Mouse (Mus musculus) brain, embryonic 14.5 days (tissue): ENCODE data around the gene Klrb1f. TPM values are rescaled to one million over a fixed set of nuclear protein-coding genes. Genes with fewer than 3 reads are reported as not detected.

Experiments used
- DNase-seq: peaks from one replicate; pipeline ENCODE4 v3.0.0-alpha.2; 2011; ENCODE audit warnings: low read depth
- CTCF ChIP-seq: fragments of 200-500 bp; IDR thresholded peaks from 2 replicates; pipeline ENCODE4 v1.5.1; 2012; ENCODE audit warnings: inconsistent platforms, mild to moderate bottlenecking, moderate library complexity, borderline replicate concordance; ENCODE audit not compliant: insufficient read depth, insufficient read length; ENCODE audit errors: extremely low read depth
- POLR2A ChIP-seq: fragments of 200-500 bp; IDR thresholded peaks from 2 replicates; pipeline ENCODE4 v1.6.1; 2012; ENCODE audit warnings: mild to moderate bottlenecking, inconsistent platforms, borderline replicate concordance; ENCODE audit not compliant: poor library complexity, insufficient read depth, insufficient read length, severe bottlenecking; ENCODE audit errors: extremely low read depth
- polyA plus RNA-seq: library from polyadenylated mRNA; depleted of rRNA; stranded (reverse); fragments of >200 nt; gene quantifications from 2 replicates; pipeline ENCODE4 v1.2.3, GENCODE M21; 2012

Gene Klrb1f
- polyA plus RNA-seq, 1 experiment, result 0.15 TPM

- no peak for DNase-seq
- no peak for TF ChIP-seq POLR2A
- no peak for TF ChIP-seq CTCF
Observed at GRCm38 (mm10) chr6:129030175-129030824, 15.4 kb upstream of the Klrb1f start.

- no peak for DNase-seq
- no peak for TF ChIP-seq POLR2A
Observed at GRCm38 (mm10) chr6:129030964-129031363, 14.7 kb upstream of the Klrb1f start.

GRCm38 (mm10) chr6:129033397-129033796, 12.3 kb upstream of the Klrb1f start:
- TF ChIP-seq CTCF (peak; percentile 29; the same call in 1 of the 2 replicates), POLR2A (no peak)
- peak; percentile 27 for DNase-seq

- TF ChIP-seq CTCF (no peak), POLR2A (no peak)
- no peak for DNase-seq
Observed at GRCm38 (mm10) chr6:129035017-129035416, 10.7 kb upstream of the Klrb1f start.

- DNase-seq, result no peak
Observed at GRCm38 (mm10) chr6:129036326-129036725, 9.4 kb upstream of the Klrb1f start.

GRCm38 (mm10) chr6:129036890-129037463, 8.7 kb upstream of the Klrb1f start:
- TF ChIP-seq CTCF (no peak), POLR2A (no peak)
- DNase-seq, result no peak

More at GRCm38 (mm10) chr6:129036326-129036725, 9.4 kb upstream of the Klrb1f start:
- no peak for TF ChIP-seq CTCF
- no peak for TF ChIP-seq POLR2A

- no peak for DNase-seq
- TF ChIP-seq CTCF (no peak), POLR2A (no peak)
Observed at GRCm38 (mm10) chr6:129041470-129041869, 4.2 kb upstream of the Klrb1f start.

- TF ChIP-seq POLR2A (no peak), CTCF (no peak)
- no peak for DNase-seq
Observed at GRCm38 (mm10) chr6:129042470-129042869, 3.2 kb upstream of the Klrb1f start.

- DNase-seq, result peak; percentile 1
- no peak for TF ChIP-seq CTCF
- no peak for TF ChIP-seq POLR2A
Observed at GRCm38 (mm10) chr6:129048381-129048780, 2.7 kb downstream of the Klrb1f start.

GRCm38 (mm10) chr6:129048857-129049473, 3.3 kb downstream of the Klrb1f start:
- no peak for TF ChIP-seq CTCF
- no peak for TF ChIP-seq POLR2A

GRCm38 (mm10) chr6:129049596-129050251, 4.0 kb downstream of the Klrb1f start:
- peak; percentile 40 for DNase-seq
- TF ChIP-seq CTCF, result no peak
- no peak for TF ChIP-seq POLR2A

More at GRCm38 (mm10) chr6:129048857-129049473, 3.3 kb downstream of the Klrb1f start:
- DNase-seq, result peak; percentile 80
